Mouse (Mus musculus): Measurements from ENCODE around the gene Nudt8.

GRCm38 (mm10) chr19:3996747-3997146, 3.6 kb upstream of the Nudt8 start:
- TF ChIP-seq CTCF (IDR thresholded peaks at IDR 0.05; ENCODE audit: low read depth, low read length) (no peak), POLR2A (IDR thresholded peaks at IDR 0.05; ENCODE audit: extremely low read depth, insufficient read depth, low read length) (no peak)
